Mouse (Mus musculus): Measurements from ENCODE around the gene Mief2.

Gene Mief2

DNA sequence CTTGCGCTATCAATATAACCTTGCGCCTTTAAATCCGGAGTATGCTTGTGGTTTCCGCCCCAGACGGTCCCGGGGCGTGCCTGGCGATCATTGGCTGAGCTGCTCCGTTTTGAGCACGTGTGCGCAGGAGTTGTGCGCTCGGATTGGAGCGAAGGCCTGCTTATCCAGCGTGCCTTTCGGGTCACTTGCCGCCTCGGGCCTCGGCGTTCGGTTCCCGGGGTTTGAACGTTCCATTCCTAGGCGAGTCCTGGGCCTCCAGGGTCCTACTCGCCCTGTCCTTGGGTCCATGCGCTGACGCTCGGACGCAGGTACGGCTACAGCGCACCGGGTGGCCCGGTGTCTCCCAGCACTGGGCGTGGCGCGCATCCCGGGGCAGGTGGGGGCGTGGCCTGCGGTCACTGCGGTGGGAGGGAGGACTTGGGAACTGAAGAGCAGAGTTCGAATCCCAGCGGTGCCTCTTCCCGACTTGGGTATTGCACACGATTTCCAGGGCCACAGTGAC, at the start of gene Mief2:
Mief2 (plus strand) TSS at position 139 of the 502 bp plus-strand sequence.
- Histone ChIP-seq H3K36me3 (ENCODE audit: insufficient read depth, low read length) (peaks cover 44% of the 10 kb centered on the region), H3K4me1 (replicated peaks; ENCODE audit: low read depth, low read length) (peaks cover 67% of the 10 kb centered on the region), H3K27me3 (ENCODE audit: insufficient read depth, low read length) (peaks cover 6% of the 10 kb centered on the region; the same call in 1 of the 2 replicates), H3K9me3 (ENCODE audit: low read length) (no peaks in the 10 kb centered on the region), H3K4me3 (replicated peaks; ENCODE audit: low read length) (peak within 1 kb of the TSS; percentile 89)
- TF ChIP-seq CTCF (conservative IDR thresholded peaks at IDR 0.05; ENCODE audit: low read length) (no peak), POU5F1 (IDR thresholded peaks at IDR 0.05; ENCODE audit: borderline replicate concordance, low read length) (no peak), NANOG (IDR thresholded peaks at IDR 0.05; ENCODE audit: borderline replicate concordance, low read length) (no peak)

DNA sequence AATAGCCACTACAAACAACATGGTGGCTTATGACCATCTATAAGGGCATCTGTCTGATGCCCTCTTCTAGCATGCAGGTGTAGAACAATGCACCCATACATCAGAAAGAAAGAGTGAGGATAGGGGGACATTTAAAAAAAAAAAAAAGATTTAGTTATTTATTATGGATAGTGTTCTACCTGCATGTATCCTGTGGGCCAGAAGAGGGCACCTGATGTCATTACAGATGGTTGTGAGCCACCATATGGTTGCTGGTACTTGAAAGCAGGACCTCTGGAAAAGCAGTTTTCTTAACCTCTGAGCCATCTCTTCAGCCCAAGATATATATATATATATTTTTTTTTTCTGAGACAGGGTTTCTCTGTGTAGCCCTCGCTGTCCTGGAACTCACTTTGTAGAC, 32.0 kb upstream of the Mief2 start:
- Histone ChIP-seq H3K36me3 (ENCODE audit: insufficient read depth, low read length) (no peaks in the 10 kb centered on the region), H3K4me3 (replicated peaks; ENCODE audit: low read length) (no peak overlapping the region), H3K27me3 (ENCODE audit: insufficient read depth, low read length) (peaks cover 7% of the 10 kb centered on the region), H3K9me3 (ENCODE audit: low read length) (no peaks in the 10 kb centered on the region), H3K4me1 (replicated peaks; ENCODE audit: low read depth, low read length) (peaks cover 31% of the 10 kb centered on the region)
- no peak; the same call in 1 of the 2 replicates for TF ChIP-seq CTCF (conservative IDR thresholded peaks at IDR 0.05; ENCODE audit: low read length)
- no peak for TF ChIP-seq NANOG (IDR thresholded peaks at IDR 0.05; ENCODE audit: borderline replicate concordance, low read length)

DNA sequence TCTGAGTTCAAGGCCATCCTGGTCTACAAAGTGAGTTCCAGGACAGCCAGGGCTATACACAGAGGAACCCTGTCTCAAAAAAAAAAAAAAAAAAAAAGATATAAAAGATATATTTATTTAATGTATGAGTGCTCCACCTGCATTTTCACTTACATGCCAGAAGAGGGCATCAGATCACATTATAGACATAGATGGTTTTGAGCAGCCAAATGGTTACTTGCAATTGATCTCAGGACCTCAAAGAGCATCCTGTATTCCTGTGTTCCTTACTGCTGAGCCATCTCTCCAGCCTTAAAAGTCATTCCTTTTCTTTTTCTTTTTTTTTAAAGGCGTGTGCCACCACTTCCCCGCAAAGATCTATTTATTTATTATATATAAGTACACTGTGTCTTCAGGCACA, 30.6 kb upstream of the Mief2 start:
- H3K4me3 ChIP-seq (replicated peaks; ENCODE audit: low read length): no peak overlapping the region
- TF ChIP-seq CTCF (conservative IDR thresholded peaks at IDR 0.05; ENCODE audit: low read length) (peak; percentile 49), NANOG (IDR thresholded peaks at IDR 0.05; ENCODE audit: borderline replicate concordance, low read length) (no peak), POU5F1 (IDR thresholded peaks at IDR 0.05; ENCODE audit: borderline replicate concordance, low read length) (no peak)
- H3K27me3 ChIP-seq (ENCODE audit: insufficient read depth, low read length): peaks cover 9% of the 10 kb centered on the region

DNA sequence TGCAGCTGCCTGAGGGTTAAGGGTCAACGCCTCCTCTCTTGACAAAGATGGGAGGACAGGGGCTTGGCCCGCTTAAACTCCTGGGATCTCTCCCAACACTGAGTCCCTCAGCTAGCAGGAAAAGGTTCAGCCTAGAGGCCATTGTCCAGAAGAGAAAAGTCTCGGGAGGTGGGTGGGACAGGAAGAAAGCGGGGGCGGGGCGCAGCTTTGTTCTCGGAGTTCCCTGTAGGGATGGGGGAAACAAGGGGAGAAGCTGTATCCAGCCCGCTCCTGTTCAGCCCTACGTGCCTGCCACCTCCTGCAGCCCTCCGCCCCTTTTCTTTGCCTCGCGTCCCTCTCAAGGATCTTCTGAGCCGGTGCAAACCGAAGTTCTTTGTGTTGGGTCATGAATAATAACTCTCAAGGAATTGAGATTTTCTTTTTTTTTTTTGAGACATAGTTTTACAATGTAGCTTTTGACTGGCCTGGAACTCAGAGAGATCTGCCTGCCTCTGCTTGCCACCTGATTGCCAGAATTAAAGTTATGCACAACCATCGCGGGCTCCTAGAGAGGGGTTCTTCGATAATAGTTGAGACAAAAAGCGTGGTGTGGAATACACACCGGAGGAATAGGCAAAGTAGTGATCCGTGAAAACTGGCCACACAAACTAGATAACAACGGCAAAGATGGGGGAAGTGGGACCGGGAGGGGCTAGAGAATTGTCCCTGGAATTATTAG, 29.2 kb upstream of the Mief2 start:
- TF ChIP-seq CTCF (conservative IDR thresholded peaks at IDR 0.05; ENCODE audit: low read length) (no peak), NANOG (IDR thresholded peaks at IDR 0.05; ENCODE audit: borderline replicate concordance, low read length) (no peak), POU5F1 (IDR thresholded peaks at IDR 0.05; ENCODE audit: borderline replicate concordance, low read length) (no peak)
- H3K27me3 ChIP-seq (ENCODE audit: insufficient read depth, low read length): peaks cover 9% of the 10 kb centered on the region
- peaks cover 57% of the 10 kb centered on the region for H3K4me1 ChIP-seq (replicated peaks; ENCODE audit: low read depth, low read length)
- H3K36me3 ChIP-seq (ENCODE audit: insufficient read depth, low read length): peaks cover 20% of the 10 kb centered on the region
- H3K4me3 ChIP-seq (replicated peaks; ENCODE audit: low read length): peak overlapping the region; percentile 91
- no peaks in the 10 kb centered on the region for H3K9me3 ChIP-seq (ENCODE audit: low read length)

More for the DNA sequence above, 30.6 kb upstream of the Mief2 start:
- Histone ChIP-seq H3K36me3 (ENCODE audit: insufficient read depth, low read length) (peaks cover 10% of the 10 kb centered on the region), H3K9me3 (ENCODE audit: low read length) (no peaks in the 10 kb centered on the region), H3K4me1 (replicated peaks; ENCODE audit: low read depth, low read length) (peaks cover 43% of the 10 kb centered on the region)

DNA sequence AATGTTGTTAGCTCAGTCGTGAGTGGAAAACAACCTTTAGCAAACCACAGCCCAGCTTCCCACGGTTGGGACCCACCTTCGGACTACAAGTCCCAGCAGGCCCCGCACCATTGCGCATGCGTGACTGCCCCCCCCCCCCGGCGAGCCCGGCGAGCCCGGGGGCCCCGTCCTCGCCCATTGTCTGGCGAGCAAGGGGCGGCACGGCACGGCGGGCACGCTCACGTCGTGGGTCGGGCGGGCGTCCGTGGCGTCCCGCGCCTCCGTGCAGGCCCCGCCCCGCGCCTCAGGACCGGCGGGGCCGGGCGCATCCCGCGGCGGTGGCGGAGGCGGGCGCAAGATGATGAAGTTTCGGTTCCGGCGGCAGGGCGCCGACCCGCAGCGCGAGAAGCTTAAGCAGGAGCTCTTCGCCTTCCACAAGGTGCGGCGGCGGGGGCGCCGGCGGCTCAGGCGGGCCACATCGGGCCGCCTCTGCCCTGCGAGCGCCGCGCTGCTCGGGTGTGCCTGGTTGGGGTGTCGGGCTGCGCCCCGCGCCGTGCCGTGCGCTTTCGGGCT, 28.6 kb upstream of the Mief2 start, which contains the start of gene Llgl1:
Llgl1 (plus strand) TSS at position 200 of the 552 bp plus-strand sequence.
- Histone ChIP-seq H3K9me3 (ENCODE audit: low read length) (no peaks in the 10 kb centered on the region), H3K36me3 (ENCODE audit: insufficient read depth, low read length) (peaks cover 27% of the 10 kb centered on the region), H3K4me3 (replicated peaks; ENCODE audit: low read length) (peak within 1 kb of the TSS; percentile 91), H3K27me3 (ENCODE audit: insufficient read depth, low read length) (peaks cover 9% of the 10 kb centered on the region), H3K4me1 (replicated peaks; ENCODE audit: low read depth, low read length) (peaks cover 58% of the 10 kb centered on the region)
- TF ChIP-seq NANOG (IDR thresholded peaks at IDR 0.05; ENCODE audit: borderline replicate concordance, low read length): no peak
- no peak for TF ChIP-seq CTCF (conservative IDR thresholded peaks at IDR 0.05; ENCODE audit: low read length)
- no peak for TF ChIP-seq POU5F1 (IDR thresholded peaks at IDR 0.05; ENCODE audit: borderline replicate concordance, low read length)

DNA sequence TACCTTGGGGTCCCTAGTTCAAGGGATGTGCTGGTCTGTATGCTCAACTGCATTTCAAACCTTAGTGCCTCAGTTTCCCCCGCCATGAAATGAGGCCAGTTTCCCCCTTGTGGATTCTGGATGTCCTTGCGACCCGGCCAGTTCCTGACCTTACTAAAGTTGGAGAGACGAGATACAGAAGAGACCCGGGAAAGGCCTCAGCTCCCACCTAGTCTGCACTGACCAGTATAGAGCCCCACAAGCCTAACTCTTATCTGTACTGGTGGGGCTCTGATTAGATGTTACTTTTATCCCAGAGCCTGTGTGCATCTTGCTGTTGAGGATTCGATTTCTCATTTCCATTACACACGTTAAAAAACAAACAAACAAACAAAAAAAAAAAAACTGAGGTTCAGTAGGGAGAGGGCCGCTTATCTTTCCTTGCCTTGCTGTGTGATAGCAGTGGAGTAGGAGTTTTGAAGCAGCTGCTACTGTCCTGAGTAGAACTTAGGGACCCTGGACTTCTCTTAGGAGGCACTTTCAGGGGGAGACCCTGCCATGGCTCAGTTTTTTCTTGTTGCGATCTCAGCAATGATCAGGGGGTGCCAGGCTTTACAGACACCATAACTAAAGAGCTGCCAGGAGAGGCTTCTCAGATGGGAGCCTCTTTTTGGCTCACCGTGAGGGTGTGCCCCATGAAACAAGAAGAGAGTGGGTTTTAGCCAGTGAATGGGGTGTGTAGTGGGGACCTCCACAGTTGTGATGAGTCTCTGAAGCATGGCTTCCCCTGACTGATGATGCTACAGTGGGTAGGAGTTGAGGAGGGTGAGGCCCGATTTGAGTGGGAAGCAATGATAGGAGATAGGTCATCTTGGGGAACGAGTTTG, 27.6 kb upstream of the Mief2 start:
- Histone ChIP-seq H3K4me1 (replicated peaks; ENCODE audit: low read depth, low read length) (peaks cover 58% of the 10 kb centered on the region), H3K36me3 (ENCODE audit: insufficient read depth, low read length) (peaks cover 36% of the 10 kb centered on the region), H3K9me3 (ENCODE audit: low read length) (no peaks in the 10 kb centered on the region), H3K27me3 (ENCODE audit: insufficient read depth, low read length) (peaks cover 9% of the 10 kb centered on the region), H3K4me3 (replicated peaks; ENCODE audit: low read length) (peak overlapping the region; percentile 91)
- TF ChIP-seq CTCF (conservative IDR thresholded peaks at IDR 0.05; ENCODE audit: low read length): no peak
- TF ChIP-seq NANOG (IDR thresholded peaks at IDR 0.05; ENCODE audit: borderline replicate concordance, low read length): no peak
- TF ChIP-seq POU5F1 (IDR thresholded peaks at IDR 0.05; ENCODE audit: borderline replicate concordance, low read length): no peak

DNA sequence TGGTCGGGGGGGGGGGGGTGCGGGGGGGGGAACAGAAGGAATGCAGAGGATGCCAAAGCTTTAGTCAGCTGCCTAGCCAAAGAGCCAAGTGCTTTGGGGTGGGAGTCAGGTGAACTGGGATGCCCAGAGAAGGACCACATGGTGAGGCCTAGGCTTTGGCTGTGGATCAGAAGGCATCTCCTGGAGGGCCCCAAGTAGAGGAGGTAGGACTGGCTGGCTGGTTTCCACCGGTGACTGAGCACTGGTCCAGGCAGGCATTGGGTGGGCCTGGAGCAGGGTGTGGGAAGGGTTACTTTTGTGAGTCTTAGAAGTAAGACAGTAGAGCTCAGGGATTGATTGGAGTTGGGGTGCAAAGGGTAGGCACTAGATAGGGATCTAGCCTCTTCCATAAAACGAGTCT, 26.6 kb upstream of the Mief2 start:
- TF ChIP-seq NANOG (IDR thresholded peaks at IDR 0.05; ENCODE audit: borderline replicate concordance, low read length): no peak
- no peak for TF ChIP-seq CTCF (conservative IDR thresholded peaks at IDR 0.05; ENCODE audit: low read length)
- no peak for TF ChIP-seq POU5F1 (IDR thresholded peaks at IDR 0.05; ENCODE audit: borderline replicate concordance, low read length)
- peaks cover 47% of the 10 kb centered on the region for H3K36me3 ChIP-seq (ENCODE audit: insufficient read depth, low read length)

DNA sequence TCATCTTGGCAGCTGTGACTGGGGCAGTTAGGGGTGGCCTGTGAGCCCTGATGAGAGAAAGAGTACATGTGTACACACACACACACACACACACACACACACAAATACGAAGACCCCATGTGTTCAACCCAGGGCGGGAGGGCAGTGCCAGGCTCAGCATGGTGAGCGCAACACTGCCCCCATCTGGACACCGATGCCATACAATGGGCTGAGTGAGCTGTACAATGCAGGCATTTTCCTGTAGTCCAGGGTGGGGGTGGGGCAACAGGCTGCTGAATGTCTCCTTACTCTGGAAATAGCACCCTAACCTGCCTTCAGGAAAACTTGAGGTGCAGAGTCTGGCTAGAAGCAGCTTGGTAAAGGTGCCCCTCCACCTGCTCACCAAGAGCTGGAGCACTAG, 25.1 kb upstream of the Mief2 start:
- H3K9me3 ChIP-seq (ENCODE audit: low read length): no peaks in the 10 kb centered on the region
- no peak overlapping the region for H3K4me3 ChIP-seq (replicated peaks; ENCODE audit: low read length)
- TF ChIP-seq CTCF (conservative IDR thresholded peaks at IDR 0.05; ENCODE audit: low read length) (peak; percentile 63), POU5F1 (IDR thresholded peaks at IDR 0.05; ENCODE audit: borderline replicate concordance, low read length) (no peak)
- H3K27me3 ChIP-seq (ENCODE audit: insufficient read depth, low read length): peaks cover 9% of the 10 kb centered on the region
- H3K36me3 ChIP-seq (ENCODE audit: insufficient read depth, low read length): peaks cover 62% of the 10 kb centered on the region
- H3K4me1 ChIP-seq (replicated peaks; ENCODE audit: low read depth, low read length): peaks cover 73% of the 10 kb centered on the region

More for the DNA sequence above, 26.6 kb upstream of the Mief2 start:
- H3K4me1 ChIP-seq (replicated peaks; ENCODE audit: low read depth, low read length): peaks cover 64% of the 10 kb centered on the region
- H3K4me3 ChIP-seq (replicated peaks; ENCODE audit: low read length): no peak overlapping the region
- H3K9me3 ChIP-seq (ENCODE audit: low read length): no peaks in the 10 kb centered on the region
- peaks cover 9% of the 10 kb centered on the region for H3K27me3 ChIP-seq (ENCODE audit: insufficient read depth, low read length)
